15 mouse cellular contexts compared by ENCODE assay signal in genomic region chr12:118540336-118540735, GRCm38 (mm10).
"Had no signal": no experiment of that assay in that cellular context is flagged by ENCODE, and none has a peak within 500 bp of the region (broad histone marks: within the 10 kb centered on the region; RNA-seq: fewer than 3 reads in every experiment).

No protein-coding gene starts in this region.

- H3K9me3 ChIP-seq: liver, embryonic 15.5 days; stomach, embryonic 15.5 days had no signal

- H3K27me3 ChIP-seq: liver, embryonic 15.5 days; stomach, embryonic 15.5 days had no signal

- H3K36me3 ChIP-seq: liver, embryonic 15.5 days; stomach, embryonic 15.5 days had no signal

- H3K4me2 ChIP-seq: liver, embryonic 11.5 days; liver, embryonic 15.5 days; stomach, embryonic 15.5 days had no signal

- H3K4me1 ChIP-seq: liver, embryonic 15.5 days; stomach, embryonic 15.5 days had no signal

- H3K9ac ChIP-seq: liver, embryonic 15.5 days; stomach, embryonic 15.5 days had no signal

- H3K4me3 ChIP-seq: layer of hippocampus, adult 2 months; left cerebral cortex, adult 2 months; liver, embryonic 15.5 days; stomach, embryonic 15.5 days had no signal

- ATAC-seq: lung, postnatal 0 days; midbrain, embryonic 16.5 days had no signal

- H3K27ac ChIP-seq: kidney, postnatal 0 days; layer of hippocampus, adult 2 months; left cerebral cortex, adult 2 months; liver, embryonic 15.5 days; stomach, embryonic 15.5 days had no signal

- DNase-seq: kidney, adult 9 months; kidney, postnatal 36 days; lung, adult 2 months; lung, postnatal 36 days; right cerebral cortex, postnatal 14 days; thymus, adult 2 months; thymus, postnatal 25 days had no signal
